Mouse (Mus musculus): ENCODE measurements at regions not wholly inside any gene's neighbourhood (a gene's known extent, or its start where the extent isn't known, plus 50 kb on each side); places are given as distances from the start of the nearest gene placed in this dataset.
A peak's percentile ranks its signal among the peaks of the same experiment; 100 is the strongest.

DNA sequence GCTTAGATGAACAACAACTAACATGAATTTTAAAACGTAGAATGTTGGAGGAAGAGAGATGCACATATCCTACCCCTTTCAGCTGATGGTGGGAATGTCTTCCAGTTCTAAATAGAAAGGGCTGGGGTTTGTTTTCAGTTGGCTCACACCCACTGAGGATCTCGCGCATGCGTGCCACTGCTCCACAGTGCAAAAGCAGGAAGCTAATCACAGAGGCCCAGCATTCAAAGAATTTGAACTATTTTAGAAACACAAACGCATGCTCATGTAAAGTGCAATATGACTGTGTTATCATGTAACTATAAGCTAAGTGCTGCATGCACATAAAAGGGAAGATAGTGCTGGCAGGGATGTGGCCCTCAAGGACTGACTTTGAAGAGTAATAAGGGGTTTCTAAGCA, 81.7 kb upstream of the AI593442 start:
- no peak overlapping the region for H3K4me2 ChIP-seq (ENCODE audit: low read length)
- no peak for ATAC-seq (ENCODE audit: insufficient number of reproducible peaks, insufficient read depth, low FRiP score, low read depth)
- H3K9me3 ChIP-seq (ENCODE audit: control insufficient read depth, low read length) = no peaks in the 10 kb centered on the region
- H3K4me1 ChIP-seq (ENCODE audit: control insufficient read depth in 2 of 2, insufficient read depth in 2 of 2, low read length in 2 of 2) = peaks cover 0 to 11% of the 10 kb centered on the region in 2 experiments; a peak in 2 of 4 replicates
- no peak overlapping the region for H3K4me3 ChIP-seq (ENCODE audit: control insufficient read depth in 1 of 2, insufficient read depth in 1 of 2, low read depth in 1 of 2, low read length in 2 of 2)
- peak overlapping the region; percentile 22 to 53; a peak in 2 of 4 replicates for H3K27ac ChIP-seq (replicated peaks in 1 of 2; ENCODE audit: control insufficient read depth in 1 of 2, insufficient read depth in 1 of 2, low read depth in 2 of 2, low read length in 2 of 2)
- H3K36me3 ChIP-seq (ENCODE audit: control insufficient read depth, insufficient read depth, low read length) = no peaks in the 10 kb centered on the region
- no peak overlapping the region for H3K9ac ChIP-seq (ENCODE audit: low read length)
- 22% methylated on average over 5 of the region's 5 CpGs for WGBS
- no peaks in the 10 kb centered on the region for H3K27me3 ChIP-seq (ENCODE audit: control insufficient read depth, insufficient read depth, low read length)

DNA sequence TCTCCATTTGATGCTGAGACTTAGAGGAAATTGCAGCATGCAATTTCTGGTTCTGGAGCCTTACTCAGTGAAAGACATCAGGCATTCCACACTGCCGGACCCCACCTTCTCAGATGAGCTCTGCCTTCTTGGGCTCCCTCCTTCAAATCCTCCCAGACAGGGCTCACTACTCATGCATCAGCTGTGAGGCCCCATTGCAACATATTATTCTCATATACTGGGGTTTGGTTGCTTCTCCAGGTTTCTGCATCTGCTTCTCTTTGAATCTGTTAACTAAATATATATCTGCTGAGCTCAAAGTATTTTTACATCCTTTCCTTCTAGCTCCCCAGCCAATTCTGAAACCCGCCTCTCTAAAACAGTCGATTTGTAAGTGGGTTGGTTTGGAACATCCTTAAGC, 68.8 kb upstream of the AI593442 start:
- Histone ChIP-seq H3K4me2 (ENCODE audit: low read length) (no peak overlapping the region), H3K36me3 (ENCODE audit: control insufficient read depth, insufficient read depth, low read length) (no peaks in the 10 kb centered on the region), H3K9ac (ENCODE audit: low read length) (no peak overlapping the region), H3K4me1 (ENCODE audit: control insufficient read depth in 2 of 2, insufficient read depth in 2 of 2, low read length in 2 of 2) (no peaks in the 10 kb centered on the region), H3K27ac (replicated peaks in 1 of 2; ENCODE audit: control insufficient read depth in 1 of 2, insufficient read depth in 1 of 2, low read depth in 2 of 2, low read length in 2 of 2) (no peak overlapping the region), H3K27me3 (ENCODE audit: control insufficient read depth, insufficient read depth, low read length) (no peaks in the 10 kb centered on the region), H3K9me3 (ENCODE audit: control insufficient read depth, low read length) (no peaks in the 10 kb centered on the region), H3K4me3 (ENCODE audit: control insufficient read depth in 1 of 2, insufficient read depth in 1 of 2, low read depth in 1 of 2, low read length in 2 of 2) (no peak overlapping the region)
- no peak for ATAC-seq (ENCODE audit: insufficient number of reproducible peaks, insufficient read depth, low FRiP score, low read depth)
- 80% methylated on average over 3 of the region's 3 CpGs for WGBS

DNA sequence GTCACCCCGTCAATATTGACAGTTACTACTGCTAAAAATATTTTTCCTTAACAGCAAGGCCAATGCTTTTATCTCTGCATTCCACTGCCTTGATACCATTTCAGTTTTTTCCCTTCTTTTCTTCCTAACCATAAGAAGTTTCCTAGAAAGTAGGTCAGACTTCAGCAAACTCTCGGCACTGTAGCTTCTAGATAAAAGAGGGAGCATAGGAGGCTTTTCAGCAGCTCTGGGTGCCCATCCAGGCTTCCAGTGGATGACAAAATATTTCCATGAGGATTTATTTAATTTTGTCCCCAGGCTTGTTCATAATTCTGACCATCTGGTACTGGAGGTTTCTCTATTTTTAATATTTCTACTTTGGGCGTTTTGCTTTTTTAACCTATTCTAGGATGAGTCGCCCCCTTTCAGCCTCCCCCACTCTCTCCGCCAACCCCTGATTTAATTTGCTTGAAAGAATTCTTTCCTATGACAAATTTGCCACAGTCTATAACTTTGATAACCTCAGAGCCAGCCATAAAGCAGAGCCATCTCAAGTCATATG, 59.0 kb upstream of the AI593442 start:
- Histone ChIP-seq H3K4me1 (ENCODE audit: control insufficient read depth in 2 of 2, insufficient read depth in 2 of 2, low read length in 2 of 2) (no peaks in the 10 kb centered on the region; a peak in 1 of 4 replicates), H3K4me3 (ENCODE audit: control insufficient read depth in 1 of 2, insufficient read depth in 1 of 2, low read depth in 1 of 2, low read length in 2 of 2) (no peak overlapping the region), H3K27me3 (ENCODE audit: control insufficient read depth, insufficient read depth, low read length) (no peaks in the 10 kb centered on the region), H3K9me3 (ENCODE audit: control insufficient read depth, low read length) (no peaks in the 10 kb centered on the region), H3K9ac (ENCODE audit: low read length) (no peak overlapping the region), H3K4me2 (ENCODE audit: low read length) (no peak overlapping the region), H3K36me3 (ENCODE audit: control insufficient read depth, insufficient read depth, low read length) (no peaks in the 10 kb centered on the region), H3K27ac (replicated peaks in 1 of 2; ENCODE audit: control insufficient read depth in 1 of 2, insufficient read depth in 1 of 2, low read depth in 2 of 2, low read length in 2 of 2) (no peak overlapping the region)
- WGBS = 69% methylated on average over 5 of the region's 5 CpGs
- ATAC-seq (ENCODE audit: insufficient number of reproducible peaks, insufficient read depth, low FRiP score, low read depth) = no peak
